Mouse (Mus musculus): ENCODE data around the gene C2cd5.

GRCm38 (mm10) chr6:143136688-143137087 lies 36.7 kb upstream of the C2cd5 start:
- TF ChIP-seq CTCF (IDR thresholded peaks at IDR 0.05; ENCODE audit: insufficient read depth, low read depth, low read length) (no peak), POLR2A (IDR thresholded peaks at IDR 0.05; ENCODE audit: insufficient read depth, low read depth, low read length) (no peak)

All from olfactory bulb, adult 2 months (tissue).